Mouse (Mus musculus) liver (tissue): Measurements from ENCODE around the gene Mettl8.

ENCODE experiments used
- DNase-seq: peaks from one replicate; pipeline ENCODE4 v3.0.0-alpha.2; 2020; ENCODE audit warnings: mixed read lengths

Gene Mettl8

GRCm38 (mm10) chr2:71033014-71033413 is 22.4 kb downstream of the Mettl8 start:
- DNase-seq: no peak

- no peak for DNase-seq
Measured at GRCm38 (mm10) chr2:71031973-71032794, 23.2 kb downstream of the Mettl8 start.

- DNase-seq: no peak
Measured at GRCm38 (mm10) chr2:71030663-71031062, 24.7 kb downstream of the Mettl8 start.

- DNase-seq: no peak
Measured at GRCm38 (mm10) chr2:71027631-71028030, 27.8 kb downstream of the Mettl8 start.

GRCm38 (mm10) chr2:71026787-71027186 is 28.6 kb downstream of the Mettl8 start:
- DNase-seq: peak; percentile 36

GRCm38 (mm10) chr2:71025576-71026315 is 29.6 kb downstream of the Mettl8 start:
- DNase-seq: no peak

- no peak for DNase-seq
Measured at GRCm38 (mm10) chr2:71023986-71024385, 31.4 kb downstream of the Mettl8 start.

- no peak for DNase-seq
Measured at GRCm38 (mm10) chr2:71022991-71023390, 32.4 kb downstream of the Mettl8 start.

GRCm38 (mm10) chr2:71020674-71021073 is 34.7 kb downstream of the Mettl8 start:
- no peak for DNase-seq

GRCm38 (mm10) chr2:71019704-71020375 is 35.5 kb downstream of the Mettl8 start:
- DNase-seq: no peak

GRCm38 (mm10) chr2:71019277-71019676 is 36.1 kb downstream of the Mettl8 start:
- no peak for DNase-seq

GRCm38 (mm10) chr2:71013521-71013920 is 41.9 kb downstream of the Mettl8 start:
- DNase-seq: no peak

GRCm38 (mm10) chr2:71011816-71012215 is 43.6 kb downstream of the Mettl8 start:
- no peak for DNase-seq

- no peak for DNase-seq
Measured at GRCm38 (mm10) chr2:71004354-71004753, 51.0 kb downstream of the Mettl8 start.

- no peak for DNase-seq
Measured at GRCm38 (mm10) chr2:71002509-71002908, 52.9 kb downstream of the Mettl8 start.

- peak; percentile 62 for DNase-seq
Measured at GRCm38 (mm10) chr2:70998771-70999170, 56.6 kb downstream of the Mettl8 start.

- DNase-seq: no peak
Measured at GRCm38 (mm10) chr2:70996438-70996837, 58.9 kb downstream of the Mettl8 start.

GRCm38 (mm10) chr2:70995900-70996299 is 59.5 kb downstream of the Mettl8 start:
- peak; percentile 32 for DNase-seq

- no peak for DNase-seq
Measured at GRCm38 (mm10) chr2:70993740-70994139, 61.6 kb downstream of the Mettl8 start.

- DNase-seq: peak; percentile 56
Measured at GRCm38 (mm10) chr2:70992715-70993114, 62.7 kb downstream of the Mettl8 start.

GRCm38 (mm10) chr2:70990196-70990595 is 65.2 kb downstream of the Mettl8 start:
- DNase-seq: no peak

GRCm38 (mm10) chr2:70989201-70990191 is 65.9 kb downstream of the Mettl8 start:
- DNase-seq: no peak
